Mouse (Mus musculus): ENCODE results near the gene Klk1b22. TPM values are rescaled to one million over a fixed set of nuclear protein-coding genes. Genes with fewer than 3 reads are reported as not detected.
"Not testable (repeated sequence)": the region's sequence is repeated elsewhere in the genome, so short reads cannot be mapped to it uniquely, and the experiment has no call there.

Gene Klk1b22
- polyA plus RNA-seq (2012; ENCODE audit: insufficient read depth, low replicate concordance), result not detected in 2 replicates

- H3K36me3 ChIP-seq (replicated peaks; ENCODE audit: low read length), result no peaks in the 10 kb centered on the region
- H3K4me3 ChIP-seq (replicated peaks), result no peak within 1 kb of the TSS
- TF ChIP-seq FLI1 (IDR thresholded peaks at IDR 0.05; ENCODE audit: low read length), result no peak
- TF ChIP-seq GATA1 (IDR thresholded peaks at IDR 0.05; ENCODE audit: borderline replicate concordance, low read length), result no peak
- no peaks in the 10 kb centered on the region for H3K27me3 ChIP-seq (replicated peaks)
- H3K4me1 ChIP-seq, result no peaks in the 10 kb centered on the region
- H3K9me3 ChIP-seq, result no peaks in the 10 kb centered on the region
Observed at GRCm38 (mm10) chr7:44112373-44112772, at the start of gene Klk1b22. Gene Klk1b22, plus strand, starts transcription at chr7:44112673.

GRCm38 (mm10) chr7:44072117-44072516, 40.4 kb upstream of the Klk1b22 start:
- TF ChIP-seq FLI1 (IDR thresholded peaks at IDR 0.05; ENCODE audit: low read length) (no peak), GATA1 (IDR thresholded peaks at IDR 0.05; ENCODE audit: borderline replicate concordance, low read length) (no peak)
- no peak overlapping the region for H3K4me3 ChIP-seq (replicated peaks)
- H3K9me3 ChIP-seq, result peaks cover 3% of the 10 kb centered on the region
- no peaks in the 10 kb centered on the region for H3K27me3 ChIP-seq (replicated peaks)
- H3K4me1 ChIP-seq, result no peaks in the 10 kb centered on the region
- no peaks in the 10 kb centered on the region for H3K36me3 ChIP-seq (replicated peaks; ENCODE audit: low read length)

- TF ChIP-seq FLI1 (IDR thresholded peaks at IDR 0.05; ENCODE audit: low read length) (no peak), GATA1 (IDR thresholded peaks at IDR 0.05; ENCODE audit: borderline replicate concordance, low read length) (no peak)
- H3K9me3 ChIP-seq, result no peaks in the 10 kb centered on the region
- H3K4me3 ChIP-seq (replicated peaks), result no peak overlapping the region
- no peaks in the 10 kb centered on the region for H3K36me3 ChIP-seq (replicated peaks; ENCODE audit: low read length)
- H3K4me1 ChIP-seq, result no peaks in the 10 kb centered on the region
- H3K27me3 ChIP-seq (replicated peaks), result no peaks in the 10 kb centered on the region
Observed at GRCm38 (mm10) chr7:44077703-44078102, 34.8 kb upstream of the Klk1b22 start.

- no peaks in the 10 kb centered on the region for H3K4me1 ChIP-seq
- H3K36me3 ChIP-seq (replicated peaks; ENCODE audit: low read length), result no peaks in the 10 kb centered on the region
- no peak overlapping the region for H3K4me3 ChIP-seq (replicated peaks)
- TF ChIP-seq GATA1 (IDR thresholded peaks at IDR 0.05; ENCODE audit: borderline replicate concordance, low read length), result no peak
- H3K9me3 ChIP-seq, result no peaks in the 10 kb centered on the region
- H3K27me3 ChIP-seq (replicated peaks), result no peaks in the 10 kb centered on the region
Observed at GRCm38 (mm10) chr7:44096111-44096510, 16.4 kb upstream of the Klk1b22 start.

GRCm38 (mm10) chr7:44102028-44102427, 10.4 kb upstream of the Klk1b22 start, which contains the start of gene Klk1b21:
Gene Klk1b21, plus strand, starts transcription at chr7:44102328.
- not testable (repeated sequence) for H3K9me3 ChIP-seq; H3K27me3 ChIP-seq (replicated peaks); H3K4me1 ChIP-seq; H3K4me3 ChIP-seq (replicated peaks); H3K36me3 ChIP-seq (replicated peaks; ENCODE audit: low read length)

GRCm38 (mm10) chr7:44123445-44123844, 11.0 kb downstream of the Klk1b22 start:
- no peak overlapping the region for H3K4me3 ChIP-seq (replicated peaks)
- H3K9me3 ChIP-seq, result peaks cover 12% of the 10 kb centered on the region
- no peak for TF ChIP-seq FLI1 (IDR thresholded peaks at IDR 0.05; ENCODE audit: low read length)
- TF ChIP-seq GATA1 (IDR thresholded peaks at IDR 0.05; ENCODE audit: borderline replicate concordance, low read length), result no peak
- H3K36me3 ChIP-seq (replicated peaks; ENCODE audit: low read length), result no peaks in the 10 kb centered on the region
- H3K27me3 ChIP-seq (replicated peaks), result no peaks in the 10 kb centered on the region
- no peaks in the 10 kb centered on the region for H3K4me1 ChIP-seq

- H3K4me3 ChIP-seq (replicated peaks), result no peak within 1 kb of the TSS
- no peak for TF ChIP-seq GATA1 (IDR thresholded peaks at IDR 0.05; ENCODE audit: borderline replicate concordance, low read length)
- TF ChIP-seq FLI1 (IDR thresholded peaks at IDR 0.05; ENCODE audit: low read length), result no peak
- H3K27me3 ChIP-seq (replicated peaks), result no peaks in the 10 kb centered on the region
- no peaks in the 10 kb centered on the region for H3K9me3 ChIP-seq
- H3K36me3 ChIP-seq (replicated peaks; ENCODE audit: low read length), result no peaks in the 10 kb centered on the region
- H3K4me1 ChIP-seq, result no peaks in the 10 kb centered on the region
Observed at GRCm38 (mm10) chr7:44136467-44136866, 24.0 kb downstream of the Klk1b22 start, which contains the start of gene Klk1b16. Gene Klk1b16, plus strand, starts transcription at chr7:44136767.

Other genes starting within 250 kb of the Klk1b22 start
- not detected in 2 replicates for gene Klk4, start 231.5 kb upstream of the Klk1b22 start, polyA plus RNA-seq (2012; ENCODE audit: insufficient read depth, low replicate concordance)
- gene Klk15, start 178.9 kb upstream of the Klk1b22 start, polyA plus RNA-seq (2012; ENCODE audit: insufficient read depth, low replicate concordance), result not detected in 2 replicates
- gene Klk1b8, start 162.0 kb upstream of the Klk1b22 start, polyA plus RNA-seq (2012; ENCODE audit: insufficient read depth, low replicate concordance), result not detected in 2 replicates
- gene Klk1b1, start 145.9 kb upstream of the Klk1b22 start, polyA plus RNA-seq (2012; ENCODE audit: insufficient read depth, low replicate concordance), result not detected in 2 replicates
- not detected in 2 replicates for gene Klk1b9, start 136.6 kb upstream of the Klk1b22 start, polyA plus RNA-seq (2012; ENCODE audit: insufficient read depth, low replicate concordance)
- not detected in 2 replicates for gene Klk1b11, start 116.8 kb upstream of the Klk1b22 start, polyA plus RNA-seq (2012; ENCODE audit: insufficient read depth, low replicate concordance)
- not detected in 2 replicates for gene Klk1b26, start 100.5 kb upstream of the Klk1b22 start, polyA plus RNA-seq (2012; ENCODE audit: insufficient read depth, low replicate concordance)
- not detected in 2 replicates for gene Klk1b27, start 60.4 kb upstream of the Klk1b22 start, polyA plus RNA-seq (2012; ENCODE audit: insufficient read depth, low replicate concordance)
- gene Klk1b21, start 10.3 kb upstream of the Klk1b22 start, polyA plus RNA-seq (2012; ENCODE audit: insufficient read depth, low replicate concordance), result not detected in 2 replicates
- not detected in 2 replicates for gene Klk1b16, start 24.1 kb downstream of the Klk1b22 start, polyA plus RNA-seq (2012; ENCODE audit: insufficient read depth, low replicate concordance)
- gene Klk1b24, start 75.6 kb downstream of the Klk1b22 start, polyA plus RNA-seq (2012; ENCODE audit: insufficient read depth, low replicate concordance), result not detected in 2 replicates
- gene Klk1b3, start 85.5 kb downstream of the Klk1b22 start, polyA plus RNA-seq (2012; ENCODE audit: insufficient read depth, low replicate concordance), result not detected in 2 replicates
- not detected in 2 replicates for gene Klk1b4, start 94.8 kb downstream of the Klk1b22 start, polyA plus RNA-seq (2012; ENCODE audit: insufficient read depth, low replicate concordance)
- not detected in 2 replicates for gene Klk1b5, start 103.3 kb downstream of the Klk1b22 start, polyA plus RNA-seq (2012; ENCODE audit: insufficient read depth, low replicate concordance)
- gene Klk1, start 112.7 kb downstream of the Klk1b22 start, polyA plus RNA-seq (2012; ENCODE audit: insufficient read depth, low replicate concordance), result not detected in 2 replicates
- not detected in 2 replicates for gene Gm36864, start 123.5 kb downstream of the Klk1b22 start, polyA plus RNA-seq (2012; ENCODE audit: insufficient read depth, low replicate concordance)
- not detected in 2 replicates for gene 1700028J19Rik, start 134.0 kb downstream of the Klk1b22 start, polyA plus RNA-seq (2012; ENCODE audit: insufficient read depth, low replicate concordance)
- gene 2410002F23Rik, start 134.0 kb downstream of the Klk1b22 start, polyA plus RNA-seq (2012; ENCODE audit: insufficient read depth, low replicate concordance), result 90.5 and 96.5 TPM in 2 replicates
- gene Acp4, start 144.7 kb downstream of the Klk1b22 start, polyA plus RNA-seq (2012; ENCODE audit: insufficient read depth, low replicate concordance), result not detected in 2 replicates
- gene Gm15517, start 148.8 kb downstream of the Klk1b22 start, polyA plus RNA-seq (2012; ENCODE audit: insufficient read depth, low replicate concordance), result not detected in 2 replicates
- 0.92 and 1.8 TPM in 2 replicates for gene Clec11a, start 194.2 kb downstream of the Klk1b22 start, polyA plus RNA-seq (2012; ENCODE audit: insufficient read depth, low replicate concordance)
- gene Shank1, start 197.6 kb downstream of the Klk1b22 start, polyA plus RNA-seq (2012; ENCODE audit: insufficient read depth, low replicate concordance), result 0.07 TPM in 1 of 2 replicates, not detected in the other